Comparison of ENCODE assay signal across 8 mouse cellular contexts in the genomic region with DNA sequence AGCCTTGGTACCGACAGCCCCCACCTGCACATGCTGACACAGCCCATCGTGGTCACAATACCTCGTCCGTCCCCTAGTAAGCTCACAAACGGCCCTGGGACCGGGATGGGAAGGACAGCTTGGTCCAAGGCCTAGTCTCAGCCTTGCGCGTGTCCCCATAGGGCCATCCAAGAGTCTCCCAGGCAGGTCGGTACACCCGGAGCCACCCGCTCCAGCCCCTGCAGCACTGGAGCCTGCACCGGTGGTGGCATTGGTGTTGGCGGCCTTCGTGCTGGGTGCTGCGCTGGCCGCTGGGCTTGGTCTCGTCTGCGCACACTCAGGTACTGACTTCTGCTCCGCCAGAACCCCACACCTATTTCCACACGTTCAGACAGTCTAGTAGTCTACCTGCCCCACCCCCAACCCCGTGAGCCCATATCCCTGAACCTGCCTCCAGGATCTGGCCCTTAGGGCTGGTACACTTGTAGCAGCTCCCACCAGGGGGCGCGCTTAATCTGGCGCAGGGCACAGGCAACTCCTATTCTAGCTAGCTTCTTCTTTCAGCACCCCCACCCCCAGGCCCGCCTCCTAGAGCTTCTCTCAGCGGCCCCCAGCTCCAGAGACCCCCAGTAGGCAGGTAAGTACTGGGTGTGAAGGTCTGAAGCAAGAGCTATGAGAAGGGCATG. TPM values are rescaled to one million over a fixed set of nuclear protein-coding genes. Genes with fewer than 3 reads are reported as not detected.
DNase-seq lines count a peak whose midpoint lies in the region; ATAC-seq lines count a peak whose summit lies in the region.

No protein-coding gene starts in this region.

- 0 out of 2 replicates have a peak overlapping the region, but pooled peaks have one; percentile 23 for H3K27ac ChIP-seq in midbrain, embryonic 10.5 days (replicated peaks)
- H3K27ac ChIP-seq in midbrain, embryonic 15.5 days, result no peak overlapping the region
- H3K27ac ChIP-seq in midbrain, embryonic 16.5 days (ENCODE audit: low read length), result no peak overlapping the region

- peaks cover 52% of the 10 kb centered on the region for H3K36me3 ChIP-seq in midbrain, embryonic 10.5 days
- H3K36me3 ChIP-seq in midbrain, embryonic 15.5 days (replicated peaks), result peaks cover 26% of the 10 kb centered on the region; the same call in 1 of the 2 replicates
- peaks cover 20% of the 10 kb centered on the region for H3K36me3 ChIP-seq in midbrain, embryonic 16.5 days (ENCODE audit: control insufficient read depth, insufficient read depth, low read length)

- no peak overlapping the region for H3K9ac ChIP-seq in midbrain, embryonic 15.5 days
- no peak overlapping the region for H3K9ac ChIP-seq in midbrain, embryonic 16.5 days (ENCODE audit: low read depth, low read length)

- intact Hi-C loops in left cerebral cortex, postnatal 36 days (cut with DNase I), result loop anchor here (5.0 kb wide), 1 partner anchor 33 kb away; a partner anchor contains a TSS

- no peaks in the 10 kb centered on the region for H3K9me3 ChIP-seq in midbrain, embryonic 10.5 days (replicated peaks)
- H3K9me3 ChIP-seq in midbrain, embryonic 15.5 days, result no peaks in the 10 kb centered on the region
- no peaks in the 10 kb centered on the region for H3K9me3 ChIP-seq in midbrain, embryonic 16.5 days (replicated peaks; ENCODE audit: control insufficient read depth, low read length, poor library complexity, severe bottlenecking)

- H3K27me3 ChIP-seq in midbrain, embryonic 10.5 days (ENCODE audit: low read depth, poor library complexity, severe bottlenecking), result peaks cover 33% of the 10 kb centered on the region
- H3K27me3 ChIP-seq in midbrain, embryonic 15.5 days (replicated peaks), result no peaks in the 10 kb centered on the region; the same call in 1 of the 2 replicates
- H3K27me3 ChIP-seq in midbrain, embryonic 16.5 days (ENCODE audit: control insufficient read depth, insufficient read depth, low read depth, low read length), result no peaks in the 10 kb centered on the region

- DNase-seq in midbrain, embryonic 10.5 days (ENCODE audit: low spot score), result peak; percentile 81
- peak; percentile 92 for DNase-seq in gastrocnemius, postnatal 10 days
- DNase-seq in kidney, adult 11 months, result peak; percentile 75
- DNase-seq in left cerebral cortex, postnatal 36 days (ENCODE audit: low spot score in 2 of 2), result peak; percentile 83
- peak; percentile 81 to 92 for DNase-seq in spleen, postnatal 10 days (ENCODE audit: low spot score in 2 of 2)

- peaks cover 44% of the 10 kb centered on the region for H3K4me1 ChIP-seq in midbrain, embryonic 10.5 days
- H3K4me1 ChIP-seq in midbrain, embryonic 15.5 days, result peaks cover 27% of the 10 kb centered on the region
- H3K4me1 ChIP-seq in midbrain, embryonic 16.5 days (ENCODE audit: control insufficient read depth, insufficient read depth, low read length), result peaks cover 13% of the 10 kb centered on the region

- peak overlapping the region; percentile 11; the same call in 1 of the 2 replicates for H3K4me3 ChIP-seq in midbrain, embryonic 10.5 days
- no peak overlapping the region for H3K4me3 ChIP-seq in midbrain, embryonic 15.5 days
- H3K4me3 ChIP-seq in midbrain, embryonic 16.5 days (ENCODE audit: low read depth, low read length), result no peak overlapping the region

- H3K4me2 ChIP-seq in midbrain, embryonic 15.5 days, result no peak overlapping the region
- no peak overlapping the region for H3K4me2 ChIP-seq in midbrain, embryonic 16.5 days (ENCODE audit: low read length)

- whole genome bisulfite sequencing in midbrain, embryonic 10.5 days, result 31% methylated on average over 26 of the region's 26 CpGs
- WGBS in midbrain, embryonic 15.5 days, result 30% methylated on average over 26 of the region's 26 CpGs
- WGBS in midbrain, embryonic 16.5 days, result 32% methylated on average over 26 of the region's 26 CpGs

- no peak for ATAC-seq in midbrain, embryonic 15.5 days (replicated peaks)
- ATAC-seq in common myeloid progenitor, adult 5-6 weeks (replicated peaks; ENCODE audit: low read depth, poor library complexity, severe bottlenecking), result peak; percentile 65
- 0 out of 2 replicates have a peak, but pooled peaks have one; percentile 1 for ATAC-seq in midbrain, embryonic 16.5 days

RNA-seq across cellular contexts. Expression of a gene that starts 2.4 kb away (rescaled TPM):
- polyA plus RNA-seq in midbrain, embryonic 10.5 days (2016; fragmentation: Nextera tagmentation; extraction: Ambion mirVana), result 2.6 and 3.6 TPM in 2 replicates
- 5.2 and 6.6 TPM in 2 replicates for polyA plus RNA-seq in midbrain, embryonic 15.5 days (2015; fragmentation: Nextera tagmentation; extraction: Ambion mirVana)
- total RNA-seq in common myeloid progenitor, adult 5-6 weeks (2017), result 1.5 TPM in 1 of 2 replicates, not detected in the other
- total RNA-seq in gastrocnemius, postnatal 10 days (2021), result 1 to 10 TPM; 2.8 to 5.1 TPM
- 10 to 100 TPM in 1 of 2 experiments, 1 to 10 TPM in 1; 6.4 to 14.1 TPM for total RNA-seq in left cerebral cortex, postnatal 36 days (2021)
- polyA plus RNA-seq in midbrain, embryonic 16.5 days (2015; fragmentation: Nextera tagmentation; extraction: Ambion mirVana), result 4.1 and 5.2 TPM in 2 replicates

RNA-seq across cellular contexts. Expression of a gene that starts 2.4 kb away (rescaled TPM):
- polyA plus RNA-seq in midbrain, embryonic 10.5 days (2016; fragmentation: Nextera tagmentation; extraction: Ambion mirVana), result 65.2 and 68.0 TPM in 2 replicates
- 70.6 and 76.4 TPM in 2 replicates for polyA plus RNA-seq in midbrain, embryonic 15.5 days (2015; fragmentation: Nextera tagmentation; extraction: Ambion mirVana)
- total RNA-seq in common myeloid progenitor, adult 5-6 weeks (2017), result 15.0 and 15.3 TPM in 2 replicates
- 10 to 100 TPM; 13.0 to 15.4 TPM for total RNA-seq in gastrocnemius, postnatal 10 days (2021)
- total RNA-seq in left cerebral cortex, postnatal 36 days (2021), result 10 to 100 TPM; 28.5 to 36.5 TPM
- 62.2 and 62.9 TPM in 2 replicates for polyA plus RNA-seq in midbrain, embryonic 16.5 days (2015; fragmentation: Nextera tagmentation; extraction: Ambion mirVana)

RNA-seq across cellular contexts. Expression of a gene that starts 8.6 kb away (rescaled TPM):
- polyA plus RNA-seq in midbrain, embryonic 10.5 days (2016; fragmentation: Nextera tagmentation; extraction: Ambion mirVana), result 122 and 148 TPM in 2 replicates
- polyA plus RNA-seq in midbrain, embryonic 15.5 days (2015; fragmentation: Nextera tagmentation; extraction: Ambion mirVana), result 278 and 306 TPM in 2 replicates
- total RNA-seq in common myeloid progenitor, adult 5-6 weeks (2017), result 2.1 and 4.9 TPM in 2 replicates
- total RNA-seq in gastrocnemius, postnatal 10 days (2021), result 1 to 10 TPM; 3.8 to 4.5 TPM
- 100 to 1,000 TPM; 599 to 686 TPM for total RNA-seq in left cerebral cortex, postnatal 36 days (2021)
- polyA plus RNA-seq in midbrain, embryonic 16.5 days (2015; fragmentation: Nextera tagmentation; extraction: Ambion mirVana), result 258 and 267 TPM in 2 replicates

RNA-seq across cellular contexts. Expression of a gene that starts 11.8 kb away (rescaled TPM):
- polyA plus RNA-seq in midbrain, embryonic 10.5 days (2016; fragmentation: Nextera tagmentation; extraction: Ambion mirVana), result 0.43 and 1.3 TPM in 2 replicates
- 1.0 and 1.8 TPM in 2 replicates for polyA plus RNA-seq in midbrain, embryonic 15.5 days (2015; fragmentation: Nextera tagmentation; extraction: Ambion mirVana)
- total RNA-seq in common myeloid progenitor, adult 5-6 weeks (2017), result 0.10 TPM in 1 of 2 replicates, not detected in the other
- total RNA-seq in gastrocnemius, postnatal 10 days (2021), result under 1 TPM; 0.14 to 0.31 TPM
- total RNA-seq in left cerebral cortex, postnatal 36 days (2021), result 1 to 10 TPM in 1 of 2 experiments, not detected in 1; 1.4 TPM
- 0.73 and 1.8 TPM in 2 replicates for polyA plus RNA-seq in midbrain, embryonic 16.5 days (2015; fragmentation: Nextera tagmentation; extraction: Ambion mirVana)

RNA-seq across cellular contexts. Expression of a gene that starts 11.9 kb away (rescaled TPM):
- 31.5 and 39.0 TPM in 2 replicates for polyA plus RNA-seq in midbrain, embryonic 10.5 days (2016; fragmentation: Nextera tagmentation; extraction: Ambion mirVana)
- 34.0 and 35.7 TPM in 2 replicates for polyA plus RNA-seq in midbrain, embryonic 15.5 days (2015; fragmentation: Nextera tagmentation; extraction: Ambion mirVana)
- total RNA-seq in common myeloid progenitor, adult 5-6 weeks (2017), result 25.8 and 43.9 TPM in 2 replicates
- 10 to 100 TPM; 61.4 to 65.5 TPM for total RNA-seq in gastrocnemius, postnatal 10 days (2021)
- 10 to 100 TPM; 96.5 to 97.2 TPM for total RNA-seq in left cerebral cortex, postnatal 36 days (2021)
- 26.8 and 29.9 TPM in 2 replicates for polyA plus RNA-seq in midbrain, embryonic 16.5 days (2015; fragmentation: Nextera tagmentation; extraction: Ambion mirVana)

Comparison
In these comparisons a context has a peak if more than half of its experiments do, and no peak if none do; other contexts are left out.
1. RNA of a gene that starts 8.6 kb away (total RNA-seq): 599 to 686 TPM in left cerebral cortex, postnatal 36 days; 2.1 to 4.9 TPM in common myeloid progenitor, adult 5-6 weeks and 3.8 to 4.5 TPM in gastrocnemius, postnatal 10 days; every median in the first group is over 100 times any median in the second.
2. Peak in every context shown above with its lines, with median percentiles within 50 percentile points of each other: DNase-seq.